Mouse (Mus musculus): ENCODE data around the gene Jsrp1. TPM values are rescaled to one million over a fixed set of nuclear protein-coding genes. Genes with fewer than 3 reads are reported as not detected.

Jsrp1 gene
- polyA plus RNA-seq (2012; fragmentation: generic; extraction: Trizol), result under 1 TPM in 1 of 2 experiments, not detected in 1; 0.94 TPM

GRCm38 (mm10) chr10:80813366-80813765 lies at the start of gene Jsrp1:
Gene Jsrp1, minus strand, starts transcription at chr10:80813498.

GRCm38 (mm10) chr10:80854913-80855748 lies 41.8 kb upstream of the Jsrp1 start, which contains the start of the genes Lsm7 and Sppl2b:
Gene Lsm7, minus strand, starts transcription at chr10:80855209.
Gene Sppl2b, plus strand, starts transcription at chr10:80855275.

GRCm38 (mm10) chr10:80843931-80844547 lies 30.7 kb upstream of the Jsrp1 start, which contains the start of gene Lingo3:
Gene Lingo3, minus strand, starts transcription at chr10:80844039.

GRCm38 (mm10) chr10:80826151-80827062 lies 13.1 kb upstream of the Jsrp1 start, which contains the start of gene Oaz1:
Gene Oaz1, plus strand, starts transcription at chr10:80826656.

GRCm38 (mm10) chr10:80804916-80805315 lies 8.4 kb downstream of the Jsrp1 start, which contains the start of gene Amh:
Gene Amh, plus strand, starts transcription at chr10:80805243.

GRCm38 (mm10) chr10:80798150-80799006 lies 14.9 kb downstream of the Jsrp1 start, which contains the start of the genes Sf3a2 and Plekhj1:
Gene Sf3a2, plus strand, starts transcription at chr10:80798198.
Gene Plekhj1, minus strand, starts transcription at chr10:80798626.

Other genes with a start within 250 kb of the Jsrp1 start
- gene Klf16, start 236.2 kb downstream of the Jsrp1 start, polyA plus RNA-seq (2012; fragmentation: generic; extraction: Trizol), result 10 to 100 TPM; 14.7 to 17.8 TPM
- 100 to 1,000 TPM; 189 to 208 TPM for gene Abhd17a, start 223.2 kb downstream of the Jsrp1 start, polyA plus RNA-seq (2012; fragmentation: generic; extraction: Trizol)
- 100 to 1,000 TPM in 1 of 2 experiments, 10 to 100 TPM in 1; 96.1 to 132 TPM for gene Scamp4, start 210.6 kb downstream of the Jsrp1 start, polyA plus RNA-seq (2012; fragmentation: generic; extraction: Trizol)
- gene Adat3, start 210.6 kb downstream of the Jsrp1 start, polyA plus RNA-seq (2012; fragmentation: generic; extraction: Trizol), result 10 to 100 TPM; 10.3 to 12.6 TPM
- gene Gm49322, start 207.5 kb downstream of the Jsrp1 start, polyA plus RNA-seq (2012; fragmentation: generic; extraction: Trizol), result 1 to 10 TPM in 1 of 2 experiments, under 1 TPM in 1; 0.39 to 1.4 TPM
- 100 to 1,000 TPM; 224 to 226 TPM for gene Csnk1g2, start 190.7 kb downstream of the Jsrp1 start, polyA plus RNA-seq (2012; fragmentation: generic; extraction: Trizol)
- 100 to 1,000 TPM in 1 of 2 experiments, 10 to 100 TPM in 1; 54.5 to 122 TPM for gene Btbd2, start 156.4 kb downstream of the Jsrp1 start, polyA plus RNA-seq (2012; fragmentation: generic; extraction: Trizol)
- gene Mknk2, start 135.4 kb downstream of the Jsrp1 start, polyA plus RNA-seq (2012; fragmentation: generic; extraction: Trizol), result 100 to 1,000 TPM in 1 of 2 experiments, 10 to 100 TPM in 1; 50.6 to 131 TPM
- 10 to 100 TPM; 19.8 to 24.3 TPM for gene Mob3a, start 111.5 kb downstream of the Jsrp1 start, polyA plus RNA-seq (2012; fragmentation: generic; extraction: Trizol)
- 10 to 100 TPM in 1 of 2 experiments, 1 to 10 TPM in 1; 2.2 to 31.4 TPM for gene Izumo4, start 111.3 kb downstream of the Jsrp1 start, polyA plus RNA-seq (2012; fragmentation: generic; extraction: Trizol)
- gene Ap3d1, start 71.2 kb downstream of the Jsrp1 start, polyA plus RNA-seq (2012; fragmentation: generic; extraction: Trizol), result 10 to 100 TPM; 37.2 to 87.2 TPM
- 10 to 100 TPM in 1 of 2 experiments, 1 to 10 TPM in 1; 2.9 to 12.0 TPM for gene Dot1l, start 58.3 kb downstream of the Jsrp1 start, polyA plus RNA-seq (2012; fragmentation: generic; extraction: Trizol)
- 100 to 1,000 TPM in 1 of 2 experiments, 10 to 100 TPM in 1; 97.6 to 167 TPM for gene Sf3a2, start 15.3 kb downstream of the Jsrp1 start, polyA plus RNA-seq (2012; fragmentation: generic; extraction: Trizol)
- gene Plekhj1, start 14.9 kb downstream of the Jsrp1 start, polyA plus RNA-seq (2012; fragmentation: generic; extraction: Trizol), result 10 to 100 TPM; 64.7 to 99.4 TPM
- 1 to 10 TPM in 1 of 2 experiments, under 1 TPM in 1; 0.25 to 1.2 TPM for gene Amh, start 8.3 kb downstream of the Jsrp1 start, polyA plus RNA-seq (2012; fragmentation: generic; extraction: Trizol)
- gene Oaz1, start 13.2 kb upstream of the Jsrp1 start, polyA plus RNA-seq (2012; fragmentation: generic; extraction: Trizol), result 1,000 to 10,000 TPM; 1,765 to 2,268 TPM
- under 1 TPM; 0.01 to 0.07 TPM for gene Lingo3, start 30.5 kb upstream of the Jsrp1 start, polyA plus RNA-seq (2012; fragmentation: generic; extraction: Trizol)
- gene Lsm7, start 41.7 kb upstream of the Jsrp1 start, polyA plus RNA-seq (2012; fragmentation: generic; extraction: Trizol), result 100 to 1,000 TPM; 321 to 392 TPM
- gene Sppl2b, start 41.8 kb upstream of the Jsrp1 start, polyA plus RNA-seq (2012; fragmentation: generic; extraction: Trizol), result 10 to 100 TPM; 16.7 to 38.9 TPM
- under 1 TPM; 0.01 to 0.06 TPM for gene Tmprss9, start 58.4 kb upstream of the Jsrp1 start, polyA plus RNA-seq (2012; fragmentation: generic; extraction: Trizol)
- gene Timm13, start 87.5 kb upstream of the Jsrp1 start, polyA plus RNA-seq (2012; fragmentation: generic; extraction: Trizol), result 100 to 1,000 TPM; 226 to 741 TPM
- 10 to 100 TPM; 12.8 to 15.5 TPM for gene Lmnb2, start 104.7 kb upstream of the Jsrp1 start, polyA plus RNA-seq (2012; fragmentation: generic; extraction: Trizol)
- gene Gadd45b, start 116.6 kb upstream of the Jsrp1 start, polyA plus RNA-seq (2012; fragmentation: generic; extraction: Trizol), result 10 to 100 TPM; 15.9 to 26.5 TPM
- gene Gng7, start 201.4 kb upstream of the Jsrp1 start, polyA plus RNA-seq (2012; fragmentation: generic; extraction: Trizol), result 10 to 100 TPM in 1 of 2 experiments, 1 to 10 TPM in 1; 1.2 to 11.2 TPM
- under 1 TPM; 0.06 to 0.14 TPM for gene Diras1, start 212.2 kb upstream of the Jsrp1 start, polyA plus RNA-seq (2012; fragmentation: generic; extraction: Trizol)
- 10 to 100 TPM; 12.6 to 36.2 TPM for gene Slc39a3, start 223.9 kb upstream of the Jsrp1 start, polyA plus RNA-seq (2012; fragmentation: generic; extraction: Trizol)
- gene Sgta, start 246.7 kb upstream of the Jsrp1 start, polyA plus RNA-seq (2012; fragmentation: generic; extraction: Trizol), result 100 to 1,000 TPM; 167 to 227 TPM

Data from C3H10T1/2 (cell line).